8 mouse cellular contexts compared by ENCODE assay signal in genomic region chr15:97705211-97706050, GRCm38 (mm10). TPM values are rescaled to one million over a fixed set of nuclear protein-coding genes. Genes with fewer than 3 reads are reported as not detected.
A peak's percentile ranks its signal among the peaks of the same experiment; 100 is the strongest.
DNase-seq lines count a peak whose midpoint lies in the region; ATAC-seq lines count a peak whose summit lies in the region.

Gene Rpap3, minus strand, starts transcription at chr15:97705825.

- no peaks in the 10 kb centered on the region for H3K9me3 ChIP-seq in intestine, embryonic 16.5 days (ENCODE audit: control insufficient read depth, low read length)

- peak within 1 kb of the TSS; percentile 50; the same call in 1 of the 2 replicates for H3K27ac ChIP-seq in intestine, embryonic 16.5 days (ENCODE audit: low read length)

- peak within 1 kb of the TSS; percentile 68 for H3K4me2 ChIP-seq in intestine, embryonic 16.5 days (ENCODE audit: low read depth, low read length)

- intact Hi-C loops in gastrocnemius, postnatal 36 days (cut with DNase I), result no loop called here
- intact Hi-C loops in left cerebral cortex, postnatal 25 days (cut with DNase I), result loop anchor here (5.0 kb wide), 1 partner anchor 257 kb away; the partner anchor contains the start of gene Tmem106c

- under 1% methylated on average over 70 of the region's 71 CpGs for WGBS in intestine, embryonic 16.5 days

- peak; percentile 97 for ATAC-seq in intestine, embryonic 16.5 days

- 0 out of 2 replicates have a peak, but pooled peaks cover 5% of the 10 kb centered on the region for H3K36me3 ChIP-seq in intestine, embryonic 16.5 days (ENCODE audit: control insufficient read depth, insufficient read depth, low read length)

- 0 out of 2 replicates have a peak, but pooled peaks cover 2% of the 10 kb centered on the region for H3K4me1 ChIP-seq in intestine, embryonic 16.5 days (ENCODE audit: control insufficient read depth, insufficient read depth, low read length)

- H3K4me3 ChIP-seq in intestine, embryonic 16.5 days (ENCODE audit: low read length), result peak within 1 kb of the TSS; percentile 96

- H3K27me3 ChIP-seq in intestine, embryonic 16.5 days (replicated peaks; ENCODE audit: control insufficient read depth, insufficient read depth, low read length), result no peaks in the 10 kb centered on the region

- DNase-seq in adrenal gland, adult 8-10 months, result peak; percentile 76
- DNase-seq in embryo, embryonic 11.5 days (ENCODE audit: low read depth, low spot score), result peak; percentile 69
- peak; percentile 75 to 81 for DNase-seq in gastrocnemius, postnatal 36 days
- DNase-seq in left cerebral cortex, postnatal 25 days (ENCODE audit: low spot score in 2 of 2), result peak; percentile 84 to 89
- peak; percentile 82 for DNase-seq in mesoderm, embryonic 11.5 days (ENCODE audit: low read depth, low spot score)
- peak; percentile 80 to 82 for DNase-seq in right cerebral cortex, postnatal 36 days (ENCODE audit: low spot score in 2 of 2)
- peak; percentile 78 to 85 for DNase-seq in urinary bladder, postnatal 4 days (ENCODE audit: low spot score in 2 of 2)

- H3K9ac ChIP-seq in intestine, embryonic 16.5 days (ENCODE audit: low read depth, low read length), result peak within 1 kb of the TSS; percentile 95

RNA-seq across cellular contexts. Expression of gene Rpap3, which starts in this region (rescaled TPM):
- total RNA-seq in adrenal gland, adult 8-10 months (2022), result 10 to 100 TPM; 17.9 to 29.7 (median 26.3) TPM
- total RNA-seq in gastrocnemius, postnatal 36 days (2021), result 10 to 100 TPM in 1 of 2 experiments, 1 to 10 TPM in 1; 9.8 to 12.4 TPM
- polyA plus RNA-seq in intestine, embryonic 16.5 days (2015; fragmentation: Nextera tagmentation; extraction: Ambion mirVana), result 17.5 and 18.8 TPM in 2 replicates
- 10 to 100 TPM; 26.3 to 28.3 TPM for total RNA-seq in left cerebral cortex, postnatal 25 days (2021)

Comparison
In these comparisons a context has a peak if more than half of its experiments do, and no peak if none do; other contexts are left out.
1. Peak in every context shown above with its lines: DNase-seq, ATAC-seq, H3K4me3 ChIP-seq and H3K27ac ChIP-seq.